Mouse (Mus musculus) heart, postnatal 0 days (tissue): ENCODE measurements at regions not wholly inside any gene's neighbourhood (a gene's known extent, or its start where the extent isn't known, plus 50 kb on each side); places are given as distances from the start of the nearest gene placed in this dataset.
"Not testable (repeated sequence)": the region's sequence is repeated elsewhere in the genome, so short reads cannot be mapped to it uniquely, and the experiment has no call there.

Source experiments
- ATAC-seq: fragments of 200-750 bp; cut with Nextera tagmentation; 2 replicates; pipeline ENCODE4 v1.8.0; 2017; ENCODE audit warnings: low read depth, moderate number of reproducible peaks, moderate library complexity; ENCODE audit not compliant: insufficient read depth
- DNase-seq: peaks from one replicate; pipeline ENCODE4 v3.0.0-alpha.2; 2016; ENCODE audit warnings: low spot score
- H3K27ac ChIP-seq: fragments of 300-500 bp; sonication (generic); 2 replicates; pipeline ENCODE4 v1.5.1; 2014; ENCODE audit warnings: low read depth, mild to moderate bottlenecking
- H3K27me3 ChIP-seq: fragments of 300-500 bp; sonication (generic); 2 replicates; pipeline ENCODE4 v1.6.1; 2014; ENCODE audit warnings: low read length, mixed read lengths; ENCODE audit not compliant: control insufficient read depth, insufficient read depth
- H3K36me3 ChIP-seq: fragments of 300-500 bp; sonication (generic); replicated peaks from 2 replicates; pipeline ENCODE4 v1.6.1; 2014; ENCODE audit warnings: low read length, mixed read lengths; ENCODE audit not compliant: control insufficient read depth, insufficient read depth
- H3K4me1 ChIP-seq: fragments of 300-500 bp; sonication (generic); 2 replicates; pipeline ENCODE4 v1.6.1; 2014; ENCODE audit warnings: antibody characterized with exemption; ENCODE audit not compliant: control insufficient read depth, insufficient read depth
- H3K4me2 ChIP-seq: fragments of 300-500 bp; sonication (generic); 2 replicates; pipeline ENCODE4 v1.6.1; 2014; ENCODE audit warnings: low read depth, mild to moderate bottlenecking, low read length, moderate library complexity
- H3K4me3 ChIP-seq: fragments of 300-500 bp; sonication (generic); 2 replicates; pipeline ENCODE4 v1.5.1; 2014; ENCODE audit warnings: low read depth, low read length
- H3K9ac ChIP-seq: fragments of 300-500 bp; sonication (generic); replicated peaks from 2 replicates; pipeline ENCODE4 v1.6.1; 2014; ENCODE audit warnings: low read depth, low read length, mixed read lengths
- H3K9me3 ChIP-seq: fragments of 300-500 bp; sonication (generic); replicated peaks from 2 replicates; pipeline ENCODE4 v1.6.1; 2016; ENCODE audit warnings: low read length; ENCODE audit not compliant: control insufficient read depth
- CTCF ChIP-seq: IDR thresholded peaks from 2 replicates; pipeline ENCODE4 v1.5.1; 2016; ENCODE audit warnings: antibody characterized with exemption, control low read depth, low read depth
- EP300 ChIP-seq: IDR thresholded peaks from 2 replicates; pipeline ENCODE4 v1.6.1; 2016; ENCODE audit warnings: antibody characterized with exemption, low read depth
- WGBS: fragments of 180-500 bp; shearing (Covaris S2); extraction: QIAGEN DNeasy Blood & Tissue Kit; methylation state at CpG from one replicate; pipeline ENCODE4 v1.1.7; 2014; 5-methylcytosine and 5-hydroxymethylcytosine counted together

GRCm38 (mm10) chr14:37571971-37572370 is 436.9 kb upstream of the Ghitm start:
- WGBS: 55% methylated on average over 6 of the region's 6 CpGs
- H3K36me3 ChIP-seq: no peaks in the 10 kb centered on the region
- ATAC-seq (no peak), DNase-seq (no peak)
- no peak overlapping the region for H3K9ac ChIP-seq
- no peak overlapping the region for H3K4me3 ChIP-seq
- H3K9me3 ChIP-seq: no peaks in the 10 kb centered on the region
- no peaks in the 10 kb centered on the region for H3K4me1 ChIP-seq
- H3K27ac ChIP-seq: no peak overlapping the region
- no peak for TF ChIP-seq EP300
- TF ChIP-seq CTCF: no peak
- no peak overlapping the region for H3K4me2 ChIP-seq
- H3K27me3 ChIP-seq: no peaks in the 10 kb centered on the region

GRCm38 (mm10) chr14:37558258-37558657 is 423.2 kb upstream of the Ghitm start:
- DNase-seq (no peak), ATAC-seq (no peak)
- Histone ChIP-seq H3K9me3 (no peaks in the 10 kb centered on the region), H3K27ac (no peak overlapping the region), H3K4me1 (no peaks in the 10 kb centered on the region), H3K27me3 (no peaks in the 10 kb centered on the region), H3K9ac (no peak overlapping the region), H3K36me3 (no peaks in the 10 kb centered on the region), H3K4me2 (no peak overlapping the region), H3K4me3 (no peak overlapping the region)
- 63% methylated on average over 5 of the region's 5 CpGs for WGBS
- TF ChIP-seq CTCF (no peak), EP300 (no peak)

GRCm38 (mm10) chr14:37523616-37524015 is 388.5 kb upstream of the Ghitm start:
- DNase-seq (no peak), ATAC-seq (no peak)
- Histone ChIP-seq H3K27ac (no peak overlapping the region), H3K9ac (no peak overlapping the region), H3K9me3 (no peaks in the 10 kb centered on the region), H3K4me1 (no peaks in the 10 kb centered on the region), H3K36me3 (no peaks in the 10 kb centered on the region), H3K27me3 (no peaks in the 10 kb centered on the region), H3K4me2 (no peak overlapping the region), H3K4me3 (no peak overlapping the region)
- TF ChIP-seq CTCF (no peak), EP300 (no peak)

- not testable (repeated sequence) for DNase-seq, ATAC-seq
- 66% methylated on average over 3 of the region's 3 CpGs for WGBS
These were observed 385.6 kb upstream of the Ghitm start for GRCm38 (mm10) chr14:37520631-37521030.

GRCm38 (mm10) chr14:37505314-37505713 is 370.2 kb upstream of the Ghitm start:
- no peaks in the 10 kb centered on the region for H3K4me1 ChIP-seq
- DNase-seq (no peak), ATAC-seq (no peak)
- no peak overlapping the region for H3K9ac ChIP-seq
- no peak for TF ChIP-seq CTCF
- no peak for TF ChIP-seq EP300
- no peak overlapping the region for H3K4me2 ChIP-seq
- H3K27me3 ChIP-seq: no peaks in the 10 kb centered on the region
- WGBS: 52% methylated on average over 5 of the region's 5 CpGs
- H3K36me3 ChIP-seq: no peaks in the 10 kb centered on the region
- no peak overlapping the region for H3K4me3 ChIP-seq
- no peaks in the 10 kb centered on the region for H3K9me3 ChIP-seq
- H3K27ac ChIP-seq: no peak overlapping the region

More at GRCm38 (mm10) chr14:37520631-37521030, 385.6 kb upstream of the Ghitm start:
- not testable (repeated sequence) for H3K4me3 ChIP-seq, H3K27ac ChIP-seq, H3K9ac ChIP-seq, H3K36me3 ChIP-seq, H3K4me2 ChIP-seq, H3K4me1 ChIP-seq, H3K27me3 ChIP-seq, H3K9me3 ChIP-seq

GRCm38 (mm10) chr14:37490711-37491110 is 355.6 kb upstream of the Ghitm start:
- Histone ChIP-seq H3K36me3 (no peaks in the 10 kb centered on the region), H3K27ac (no peak overlapping the region), H3K27me3 (no peaks in the 10 kb centered on the region), H3K4me1 (no peaks in the 10 kb centered on the region), H3K4me2 (no peak overlapping the region), H3K9me3 (no peaks in the 10 kb centered on the region), H3K4me3 (no peak overlapping the region), H3K9ac (no peak overlapping the region)
- ATAC-seq (no peak), DNase-seq (no peak)
- WGBS: 60% methylated on average over 4 of the region's 4 CpGs
- TF ChIP-seq EP300 (no peak), CTCF (no peak)
